Mouse (Mus musculus) liver, adult 2 months (tissue): ENCODE results near the gene Prdm10. TPM values are rescaled to one million over a fixed set of nuclear protein-coding genes. Genes with fewer than 3 reads are reported as not detected.

Experiments used
- DNase-seq: peaks from one replicate; pipeline ENCODE4 v3.0.0-alpha.2; 2011; ENCODE audit warnings: low read depth, low spot score; ENCODE audit errors: extremely low read depth
- H3K27ac ChIP-seq: fragments of 200-500 bp; replicated peaks from 2 replicates; pipeline ENCODE4 v1.5.1; 2012; ENCODE audit warnings: low read depth, mild to moderate bottlenecking, control low read depth, inconsistent platforms, low read length; ENCODE audit not compliant: insufficient read depth
- H3K27me3 ChIP-seq: fragments of 200-500 bp; 2 replicates; pipeline ENCODE4 v1.6.1; 2012; ENCODE audit warnings: mild to moderate bottlenecking, moderate library complexity, low read length, inconsistent platforms; ENCODE audit not compliant: control insufficient read depth, insufficient read depth
- H3K36me3 ChIP-seq: fragments of 200-500 bp; 2 replicates; pipeline ENCODE4 v1.6.1; 2012; ENCODE audit warnings: low read length, inconsistent platforms; ENCODE audit not compliant: control insufficient read depth, insufficient read depth
- H3K4me1 ChIP-seq: fragments of 200-500 bp; 2 replicates; pipeline ENCODE4 v1.6.1; 2011; ENCODE audit warnings: low read length; ENCODE audit not compliant: control insufficient read depth, insufficient read depth
- H3K4me3 ChIP-seq: fragments of 200-500 bp; 2 replicates; pipeline ENCODE4 v1.5.1; 2011; ENCODE audit warnings: low read depth, mild to moderate bottlenecking, control low read depth, low read length, moderate library complexity; ENCODE audit not compliant: insufficient read depth
- H3K79me2 ChIP-seq: fragments of 200-500 bp; 2 replicates; pipeline ENCODE4 v1.6.1; 2012; ENCODE audit warnings: inconsistent platforms, mild to moderate bottlenecking, low read length, moderate library complexity; ENCODE audit not compliant: control insufficient read depth, insufficient read depth
- H3K9ac ChIP-seq: fragments of 200-500 bp; 2 replicates; pipeline ENCODE4 v1.6.1; 2012; ENCODE audit warnings: low read depth, mild to moderate bottlenecking, control low read depth, inconsistent platforms, low read length
- CTCF ChIP-seq: fragments of 200-500 bp; IDR thresholded peaks from 2 replicates; pipeline ENCODE4 v1.5.1; 2011; ENCODE audit warnings: low read depth, low read length, control low read depth
- POLR2A ChIP-seq: fragments of 200-500 bp; IDR thresholded peaks from 2 replicates; pipeline ENCODE4 v1.6.1; 2011; ENCODE audit warnings: low read length, control low read depth; ENCODE audit not compliant: insufficient read depth; ENCODE audit errors: extremely low read depth
- WGBS: fragments of 180-500 bp; shearing (Covaris S2); methylation state at CpG from one replicate; pipeline ENCODE4 v1.1.7; 2018; 5-methylcytosine and 5-hydroxymethylcytosine counted together
- polyA plus RNA-seq: library from polyadenylated mRNA; depleted of rRNA; stranded (reverse); fragments of >200 nt; gene quantifications from 2 replicates; pipeline ENCODE4 v1.2.3, GENCODE M21; 2012
- total RNA-seq: library from RNA; depleted of rRNA; stranded (reverse); fragments of >200 nt; gene quantifications from 2 replicates; pipeline ENCODE4 v1.2.3, GENCODE M21; 2014

Prdm10 gene
- total and polyA plus RNA-seq, 2 experiments = 2.7 to 4.8 TPM

DNA sequence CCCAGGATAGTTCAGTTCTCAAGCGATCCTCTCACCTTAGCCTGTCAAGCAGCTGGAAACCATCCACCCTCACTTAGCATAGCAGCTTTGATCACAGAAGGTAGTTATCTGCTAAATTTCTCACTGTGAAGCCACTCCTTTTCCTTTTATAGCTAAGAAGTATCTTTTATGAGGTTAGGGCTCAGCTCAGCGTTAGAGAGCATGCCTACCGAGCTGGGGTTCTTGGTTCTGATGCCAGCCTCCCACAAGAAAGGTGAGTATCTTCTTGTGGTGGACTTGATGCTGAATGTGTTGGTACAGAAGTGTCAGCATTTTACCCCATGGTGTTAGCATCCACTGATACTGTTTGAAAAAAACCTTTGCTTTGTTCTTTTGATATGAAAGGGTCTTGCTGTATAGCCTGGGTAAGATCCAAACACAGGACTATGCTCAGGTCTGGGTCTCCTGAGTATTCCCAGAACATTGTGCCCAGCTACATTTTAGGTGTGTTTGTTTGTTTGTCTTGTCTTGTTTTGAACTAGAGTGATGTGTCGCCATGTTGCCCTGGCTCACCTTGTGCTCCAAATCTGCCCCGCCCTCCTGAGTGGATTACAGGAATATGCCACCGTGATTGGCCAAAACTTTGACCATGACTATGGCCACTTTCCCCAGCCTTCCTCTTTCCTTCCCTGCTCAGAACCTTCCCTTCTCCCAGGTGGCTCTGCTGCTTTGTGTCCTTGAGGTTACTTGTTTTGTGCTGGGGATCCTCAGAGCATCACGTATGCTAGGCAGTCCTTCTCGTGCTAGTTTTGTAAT, 8.9 kb upstream of the Prdm10 start:
- no peak overlapping the region for H3K4me3 ChIP-seq
- WGBS = 85% methylated on average over 8 of the region's 8 CpGs
- no peaks in the 10 kb centered on the region for H3K36me3 ChIP-seq
- no peaks in the 10 kb centered on the region for H3K27me3 ChIP-seq
- TF ChIP-seq POLR2A (no peak), CTCF (no peak)
- H3K79me2 ChIP-seq = no peaks in the 10 kb centered on the region
- H3K9ac ChIP-seq = no peak overlapping the region
- H3K27ac ChIP-seq = no peak overlapping the region
- H3K4me1 ChIP-seq = no peaks in the 10 kb centered on the region
- no peak for DNase-seq

DNA sequence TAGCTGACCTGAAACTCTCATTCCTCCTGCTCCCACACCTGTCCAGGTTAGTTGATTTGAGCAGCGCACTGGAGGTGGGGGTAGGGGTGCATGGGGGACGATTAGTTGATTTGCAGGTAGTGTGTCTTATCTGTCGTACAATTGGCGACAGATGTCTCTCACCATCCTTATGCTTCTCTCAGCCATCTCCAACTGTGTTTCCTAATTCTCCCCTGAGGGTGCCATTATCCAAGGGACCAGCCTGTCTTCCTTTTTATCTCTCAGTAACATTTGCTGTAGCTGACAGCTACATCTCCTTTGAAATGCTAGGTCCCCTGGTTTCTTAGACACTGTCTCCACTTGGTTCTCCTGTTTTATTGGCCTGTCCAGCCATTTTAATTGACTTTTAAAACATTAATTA, 8.2 kb upstream of the Prdm10 start:
- Histone ChIP-seq H3K36me3 (no peaks in the 10 kb centered on the region), H3K9ac (no peak overlapping the region), H3K27ac (no peak overlapping the region), H3K4me1 (no peaks in the 10 kb centered on the region), H3K27me3 (no peaks in the 10 kb centered on the region), H3K79me2 (no peaks in the 10 kb centered on the region), H3K4me3 (no peak overlapping the region)
- no peak for DNase-seq
- TF ChIP-seq CTCF = no peak
- TF ChIP-seq POLR2A = no peak
- WGBS = 81% methylated on average over 4 of the region's 4 CpGs

DNA sequence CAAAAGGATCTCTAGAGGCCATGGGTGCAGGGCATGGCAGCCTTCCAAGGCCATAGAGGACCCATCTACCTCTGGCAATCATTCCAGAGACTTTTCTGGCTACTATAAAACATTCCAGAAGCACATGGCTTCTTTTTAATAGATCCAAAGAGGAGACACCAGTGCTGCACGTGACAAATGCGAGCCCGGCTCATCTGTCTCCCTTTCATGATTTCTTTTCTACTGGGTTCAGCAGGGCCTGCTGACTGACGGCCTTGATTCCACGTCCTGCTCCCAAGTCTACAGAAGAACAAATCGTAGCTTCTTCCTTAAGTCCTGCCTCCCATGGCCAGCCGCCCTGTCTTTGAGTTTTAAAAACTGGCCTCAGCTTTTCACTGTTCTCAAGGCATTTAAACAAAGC, 1.7 kb upstream of the Prdm10 start:
- H3K4me1 ChIP-seq = peaks cover 9% of the 10 kb centered on the region
- H3K27ac ChIP-seq = peak overlapping the region; percentile 99
- whole genome bisulfite sequencing = 59% methylated on average over 7 of the region's 7 CpGs
- H3K79me2 ChIP-seq = no peaks in the 10 kb centered on the region; the same call in 1 of the 2 replicates
- DNase-seq = peak; percentile 58
- TF ChIP-seq CTCF (no peak), POLR2A (no peak)
- H3K4me3 ChIP-seq = no peak overlapping the region
- H3K36me3 ChIP-seq = no peaks in the 10 kb centered on the region
- H3K27me3 ChIP-seq = no peaks in the 10 kb centered on the region
- no peak overlapping the region for H3K9ac ChIP-seq

DNA sequence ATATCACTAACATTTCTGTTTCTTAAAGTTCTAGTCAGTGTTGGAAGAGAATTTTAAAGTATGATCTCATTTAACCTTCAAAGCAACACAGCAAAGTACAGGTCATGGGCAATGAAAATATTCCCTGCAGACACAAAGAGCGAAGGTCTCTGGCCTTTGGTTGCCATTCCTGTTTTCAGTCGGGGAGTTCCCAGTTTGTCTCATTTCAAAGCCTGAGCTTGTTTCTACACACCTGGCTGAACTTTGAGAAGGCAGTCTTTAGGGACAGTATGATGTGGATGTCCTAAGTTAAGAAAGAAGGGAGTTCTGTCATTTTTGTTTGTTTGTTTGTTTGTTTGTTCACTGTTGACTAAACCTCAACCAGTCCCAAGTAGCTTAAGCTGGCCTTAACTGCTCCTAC, 1.0 kb upstream of the Prdm10 start:
- WGBS = 30% methylated on average over 2 of the region's 2 CpGs
- Histone ChIP-seq H3K4me1 (peaks cover 9% of the 10 kb centered on the region), H3K27ac (peak overlapping the region; percentile 99)

DNA sequence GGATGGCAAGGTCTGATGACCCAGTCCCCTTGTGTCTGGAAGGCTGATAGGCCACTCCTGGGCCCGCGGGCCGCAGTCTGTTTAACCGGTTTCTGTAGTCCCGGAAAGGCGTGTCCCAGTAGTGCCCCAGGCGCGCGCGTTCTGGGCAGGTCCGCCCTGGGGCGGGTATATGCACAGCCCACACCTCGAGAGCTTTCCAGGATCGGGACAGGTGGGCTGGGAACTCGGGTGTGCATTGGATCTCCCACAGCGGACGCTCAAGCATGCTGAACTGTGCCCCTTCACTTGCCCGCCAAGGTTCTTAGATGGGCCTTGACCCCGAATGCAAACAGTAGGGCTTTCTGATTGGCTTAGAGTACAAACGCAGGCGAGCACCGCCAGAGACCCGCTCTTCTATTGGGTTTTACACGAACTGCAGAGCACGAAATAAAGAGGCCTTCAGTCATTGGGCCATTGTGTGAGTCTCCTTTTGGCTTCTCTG, 413 bp upstream of the Prdm10 start:
- peak overlapping the region; percentile 61 for H3K9ac ChIP-seq
- H3K36me3 ChIP-seq = no peaks in the 10 kb centered on the region
- H3K4me3 ChIP-seq = peak overlapping the region; percentile 100
- no peaks in the 10 kb centered on the region; the same call in 1 of the 2 replicates for H3K79me2 ChIP-seq
- H3K27ac ChIP-seq = peak overlapping the region; percentile 99
- TF ChIP-seq CTCF (no peak), POLR2A (peak; percentile 74)
- DNase-seq = peak; percentile 99
- H3K27me3 ChIP-seq = no peaks in the 10 kb centered on the region
- under 1% methylated on average over 25 of the region's 25 CpGs for WGBS
- peaks cover 9% of the 10 kb centered on the region for H3K4me1 ChIP-seq

More for the DNA sequence above, 1.0 kb upstream of the Prdm10 start:
- Histone ChIP-seq H3K79me2 (no peaks in the 10 kb centered on the region; the same call in 1 of the 2 replicates), H3K27me3 (no peaks in the 10 kb centered on the region), H3K36me3 (no peaks in the 10 kb centered on the region), H3K4me3 (peak overlapping the region; percentile 100; the same call in 1 of the 2 replicates), H3K9ac (peak overlapping the region; percentile 61)
- peak; percentile 89 for DNase-seq
- TF ChIP-seq CTCF (no peak), POLR2A (no peak)
